Mouse (Mus musculus): ENCODE data around the gene Olfr685.
A peak's percentile ranks its signal among the peaks of the same experiment; 100 is the strongest.

Gene Olfr685

GRCm38 (mm10) chr7:105185912-105186311 lies at the start of gene Olfr685:
Olfr685 (minus strand) TSS chr7:105186012.
- DNase-seq (ENCODE audit: low read depth, low spot score), result no peak

- DNase-seq (ENCODE audit: low read depth, low spot score), result no peak
Observed at GRCm38 (mm10) chr7:105229386-105229785, 43.6 kb upstream of the Olfr685 start.

GRCm38 (mm10) chr7:105228138-105228537 lies 42.3 kb upstream of the Olfr685 start:
- no peak for DNase-seq (ENCODE audit: low read depth, low spot score)

GRCm38 (mm10) chr7:105226703-105227102 lies 40.9 kb upstream of the Olfr685 start:
- DNase-seq (ENCODE audit: low read depth, low spot score), result no peak

- no peak for DNase-seq (ENCODE audit: low read depth, low spot score)
Observed at GRCm38 (mm10) chr7:105226072-105226471, 40.3 kb upstream of the Olfr685 start.

GRCm38 (mm10) chr7:105218281-105218680 lies 32.5 kb upstream of the Olfr685 start:
- peak; percentile 59 for DNase-seq (ENCODE audit: low read depth, low spot score)

GRCm38 (mm10) chr7:105214761-105215160 lies 28.9 kb upstream of the Olfr685 start:
- no peak for DNase-seq (ENCODE audit: low read depth, low spot score)

GRCm38 (mm10) chr7:105207385-105207784 lies 21.6 kb upstream of the Olfr685 start, which contains the start of gene Olfr686:
Olfr686 (minus strand) TSS chr7:105207485.
- no peak for DNase-seq (ENCODE audit: low read depth, low spot score)

- DNase-seq (ENCODE audit: low read depth, low spot score), result peak; percentile 9
Observed at GRCm38 (mm10) chr7:105170773-105171172, 15.0 kb downstream of the Olfr685 start.

GRCm38 (mm10) chr7:105163553-105163952 lies 22.3 kb downstream of the Olfr685 start, which contains the start of gene Olfr684:
Olfr684 (minus strand) TSS chr7:105163653.
- no peak for DNase-seq (ENCODE audit: low read depth, low spot score)

- DNase-seq (ENCODE audit: low read depth, low spot score), result no peak
Observed at GRCm38 (mm10) chr7:105146912-105147311, 38.9 kb downstream of the Olfr685 start, which contains the start of gene Olfr683. Olfr683 (minus strand) TSS chr7:105147012.

- no peak for DNase-seq (ENCODE audit: low read depth, low spot score)
Observed at GRCm38 (mm10) chr7:105141275-105141674, 44.5 kb downstream of the Olfr685 start.

All from retina, postnatal 7 days (tissue).